Mouse (Mus musculus) MEL (cell line): ENCODE measurements around the gene Adsl. TPM values are rescaled to one million over a fixed set of nuclear protein-coding genes. Genes with fewer than 3 reads are reported as not detected.

ENCODE experiments used
- DNase-seq: peaks from one replicate; pipeline ENCODE4 v3.0.0; 2011; ENCODE audit warnings: low read depth, low spot score
- H3K27ac ChIP-seq: 2 replicates; pipeline ENCODE4 v1.5.1; 2012; ENCODE audit warnings: low read depth, mild to moderate bottlenecking, control low read depth, low read length, moderate library complexity; ENCODE audit not compliant: control insufficient read depth
- H3K27me3 ChIP-seq, 2 experiments: fragments of 150-350 bp in 1 of 2; sonication (generic) in 1 of 2; 2 replicates each; pipeline ENCODE4 v1.6.1; 2012; ENCODE audit warnings: low read length in 2 of 2, mild to moderate bottlenecking in 2 of 2, improper control_type of control experiment in 1 of 2, moderate library complexity in 1 of 2; ENCODE audit not compliant: insufficient read depth in 2 of 2, control insufficient read depth in 1 of 2
- H3K36me3 ChIP-seq, 2 experiments: 2 replicates each; pipeline ENCODE4 v1.6.1; 2012 to 2014; ENCODE audit warnings: low read length in 2 of 2, improper control_type of control experiment in 1 of 2, inconsistent platforms in 1 of 2, mild to moderate bottlenecking in 1 of 2; ENCODE audit not compliant: insufficient read depth in 2 of 2, control insufficient read depth in 1 of 2
- H3K4me1 ChIP-seq, 2 experiments: fragments of 150-350 bp in 1 of 2; sonication (generic) in 1 of 2; 2 replicates each; pipeline ENCODE4 v1.6.1; 2012; ENCODE audit warnings: low read length in 2 of 2, improper control_type of control experiment in 1 of 2, mild to moderate bottlenecking in 1 of 2; ENCODE audit not compliant: insufficient read depth in 2 of 2, control insufficient read depth in 1 of 2
- H3K4me3 ChIP-seq, 2 experiments: fragments of 150-350 bp in 1 of 2; sonication (generic) in 1 of 2; 2 replicates each; pipeline ENCODE4 v1.5.1; 2012; ENCODE audit warnings: low read depth in 2 of 2, low read length in 2 of 2, mild to moderate bottlenecking in 2 of 2, moderate library complexity in 2 of 2, control low read depth in 1 of 2, improper control_type of control experiment in 1 of 2; ENCODE audit not compliant: control insufficient read depth in 1 of 2, insufficient read depth in 1 of 2
- H3K79me2 ChIP-seq: 2 replicates; pipeline ENCODE4 v1.6.1; 2012; ENCODE audit warnings: mild to moderate bottlenecking, low read length, moderate library complexity; ENCODE audit not compliant: control insufficient read depth, poor library complexity, insufficient read depth
- H3K9ac ChIP-seq: 2 replicates; pipeline ENCODE4 v1.6.1; 2012; ENCODE audit warnings: low read depth, mild to moderate bottlenecking, control low read depth, low read length, moderate library complexity; ENCODE audit not compliant: control insufficient read depth, poor library complexity, severe bottlenecking
- H3K9me3 ChIP-seq: fragments of 150-350 bp; sonication (generic); replicated peaks from 2 replicates; pipeline ENCODE4 v1.6.1; 2012; ENCODE audit warnings: mild to moderate bottlenecking, low read length, improper control_type of control experiment, moderate library complexity; ENCODE audit not compliant: insufficient read depth
- BHLHE40 ChIP-seq: IDR thresholded peaks from 2 replicates; pipeline ENCODE4 v1.6.1; 2012; ENCODE audit warnings: low read depth, mild to moderate bottlenecking, inconsistent platforms, low read length, improper control_type of control experiment, borderline replicate concordance
- CHD1 ChIP-seq: IDR thresholded peaks from 2 replicates; pipeline ENCODE4 v1.6.1; 2012; ENCODE audit warnings: low read depth, mild to moderate bottlenecking, inconsistent platforms, low read length, improper control_type of control experiment
- CTCF ChIP-seq, 3 experiments: IDR thresholded peaks in 2 of 3; conservative IDR thresholded peaks in 1 of 3; 2 replicates each; pipeline ENCODE4 v1.5.1; 2011 to 2012; ENCODE audit warnings: low read length in 3 of 3, low read depth in 2 of 3, mild to moderate bottlenecking in 2 of 3, improper control_type of control experiment in 1 of 3, inconsistent platforms in 1 of 3, mixed read lengths in 1 of 3, moderate library complexity in 1 of 3; ENCODE audit not compliant: control insufficient read depth in 1 of 3, insufficient read depth in 1 of 3, poor library complexity in 1 of 3, severe bottlenecking in 1 of 3
- E2F4 ChIP-seq: IDR thresholded peaks from 2 replicates; pipeline ENCODE4 v1.6.1; 2011; ENCODE audit warnings: low read depth, low read length, improper control_type of control experiment, borderline replicate concordance
- EP300 ChIP-seq, 2 experiments: IDR thresholded peaks; 2 replicates each; pipeline ENCODE4 v1.6.1; 2011; ENCODE audit warnings: improper control_type of control experiment in 2 of 2, low read length in 2 of 2, low read depth in 1 of 2, mild to moderate bottlenecking in 1 of 2
- ETS1 ChIP-seq: IDR thresholded peaks from 2 replicates; pipeline ENCODE4 v1.6.1; 2012; ENCODE audit warnings: low read depth, mild to moderate bottlenecking, inconsistent platforms, low read length, improper control_type of control experiment, moderate library complexity
- GABPA ChIP-seq: IDR thresholded peaks from 2 replicates; pipeline ENCODE4 v1.6.1; 2012; ENCODE audit warnings: low read depth, mild to moderate bottlenecking, inconsistent platforms, low read length, improper control_type of control experiment, moderate library complexity
- GATA1 ChIP-seq: IDR thresholded peaks from 2 replicates; pipeline ENCODE4 v1.6.1; 2011; ENCODE audit warnings: low read depth, low read length, improper control_type of control experiment
- KAT2A ChIP-seq: conservative IDR thresholded peaks from 2 replicates; pipeline ENCODE4 v1.6.1; 2012; ENCODE audit warnings: low read depth, low read length, improper control_type of control experiment, inconsistent platforms
- NELFE ChIP-seq: IDR thresholded peaks from 2 replicates; pipeline ENCODE4 v1.6.1; 2011; ENCODE audit warnings: low read depth, low read length, improper control_type of control experiment
- NRF1 ChIP-seq: IDR thresholded peaks from 2 replicates; pipeline ENCODE4 v1.6.1; 2014; ENCODE audit warnings: low read depth, mild to moderate bottlenecking, inconsistent platforms, low read length, improper control_type of control experiment, moderate library complexity; ENCODE audit not compliant: poor library complexity, insufficient read depth, severe bottlenecking
- POLR2A ChIP-seq, 2 experiments: IDR thresholded peaks; 2 replicates each; pipeline ENCODE4 v1.6.1; 2011 to 2012; ENCODE audit warnings: low read length in 2 of 2, mild to moderate bottlenecking in 2 of 2, control low read depth in 1 of 2, improper control_type of control experiment in 1 of 2, low read depth in 1 of 2, moderate library complexity in 1 of 2; ENCODE audit not compliant: control insufficient read depth in 1 of 2, insufficient read depth in 1 of 2, poor library complexity in 1 of 2
- POLR2AphosphoS5 ChIP-seq: IDR thresholded peaks from 2 replicates; pipeline ENCODE4 v1.6.1; 2012; ENCODE audit warnings: low read depth, borderline replicate concordance, mild to moderate bottlenecking, inconsistent platforms, low read length, moderate library complexity, mixed read lengths
- RCOR1 ChIP-seq: IDR thresholded peaks from 2 replicates; pipeline ENCODE4 v1.6.1; 2012; ENCODE audit warnings: low read depth, mild to moderate bottlenecking, inconsistent platforms, low read length, improper control_type of control experiment
- TBP ChIP-seq: IDR thresholded peaks from 2 replicates; pipeline ENCODE4 v1.8.0; 2011; ENCODE audit warnings: low read depth, low read length, improper control_type of control experiment
- TCF12 ChIP-seq: IDR thresholded peaks from 2 replicates; pipeline ENCODE4 v1.6.1; 2014; ENCODE audit warnings: low read depth, mild to moderate bottlenecking, inconsistent platforms, low read length, improper control_type of control experiment, moderate library complexity
- UBTF ChIP-seq: IDR thresholded peaks from 2 replicates; pipeline ENCODE4 v1.6.1; 2012; ENCODE audit warnings: low read depth, mild to moderate bottlenecking, inconsistent platforms, low read length, improper control_type of control experiment, moderate library complexity, borderline replicate concordance; ENCODE audit not compliant: insufficient read depth
- USF1 ChIP-seq: IDR thresholded peaks from 2 replicates; pipeline ENCODE4 v1.6.1; 2014; ENCODE audit warnings: low read depth, mild to moderate bottlenecking, inconsistent platforms, low read length, improper control_type of control experiment, moderate library complexity
- USF2 ChIP-seq, 2 experiments: IDR thresholded peaks; 2 replicates each; pipeline ENCODE4 v1.6.1; 2011 to 2012; ENCODE audit warnings: improper control_type of control experiment in 2 of 2, low read length in 2 of 2, borderline replicate concordance in 1 of 2, inconsistent platforms in 1 of 2, low read depth in 1 of 2, mild to moderate bottlenecking in 1 of 2; ENCODE audit not compliant: insufficient read depth in 1 of 2
- ZNF384 ChIP-seq: IDR thresholded peaks from 2 replicates; pipeline ENCODE4 v1.6.1; 2012; ENCODE audit warnings: low read depth, mild to moderate bottlenecking, inconsistent platforms, low read length, improper control_type of control experiment
- polyA plus RNA-seq, 2 experiments: library from polyadenylated mRNA; stranded (reverse) in 1 of 2; unstranded in 1 of 2; fragments of >175 nt in 1 of 2; fragments of >200 nt in 1 of 2; gene quantifications; 2 replicates each; pipeline versions ENCODE4 v1.2.1 to v1.2.4; 2012; ENCODE audit warnings: low replicate concordance in 2 of 2, low read depth in 1 of 2; ENCODE audit not compliant: insufficient read length in 2 of 2, insufficient read depth in 1 of 2, missing spikeins in 1 of 2
- total RNA-seq: library from RNA; depleted of rRNA; stranded (reverse); fragments of 300-350 nt; gene quantifications from 2 replicates; pipeline ENCODE4 v1.2.3, GENCODE M21; 2012

The Adsl gene
- total and polyA plus RNA-seq, 3 experiments, result 304 to 365 (median 320) TPM

DNA sequence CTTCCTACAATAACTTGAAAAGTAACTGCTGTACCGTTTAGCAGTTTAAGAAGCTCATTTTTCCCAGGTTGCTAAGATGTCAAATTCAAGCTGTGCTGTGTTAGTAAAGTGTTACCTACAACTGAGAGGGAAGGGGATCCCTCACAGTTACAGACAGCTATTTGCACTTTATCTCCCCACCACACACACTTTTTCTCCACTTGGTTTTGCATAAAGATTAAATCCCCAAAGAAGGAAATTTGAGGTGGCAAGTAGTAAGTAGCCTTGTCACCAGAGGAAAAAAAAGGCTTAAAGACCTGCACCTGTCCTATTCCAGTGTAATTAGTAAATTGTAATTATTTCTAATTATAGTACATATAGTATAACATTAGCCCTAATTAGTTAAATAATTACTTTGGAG lies 48.8 kb downstream of the Adsl start (continued):
- TF ChIP-seq CTCF (IDR thresholded peaks at IDR 0.05 in 2 of 3, conservative IDR thresholded peaks at IDR 0.05 in 1 of 3; ENCODE audit: control insufficient read depth in 1 of 3, insufficient read depth in 1 of 3, low read depth in 2 of 3, low read length in 3 of 3, poor library complexity in 1 of 3, severe bottlenecking in 1 of 3), result no peak

DNA sequence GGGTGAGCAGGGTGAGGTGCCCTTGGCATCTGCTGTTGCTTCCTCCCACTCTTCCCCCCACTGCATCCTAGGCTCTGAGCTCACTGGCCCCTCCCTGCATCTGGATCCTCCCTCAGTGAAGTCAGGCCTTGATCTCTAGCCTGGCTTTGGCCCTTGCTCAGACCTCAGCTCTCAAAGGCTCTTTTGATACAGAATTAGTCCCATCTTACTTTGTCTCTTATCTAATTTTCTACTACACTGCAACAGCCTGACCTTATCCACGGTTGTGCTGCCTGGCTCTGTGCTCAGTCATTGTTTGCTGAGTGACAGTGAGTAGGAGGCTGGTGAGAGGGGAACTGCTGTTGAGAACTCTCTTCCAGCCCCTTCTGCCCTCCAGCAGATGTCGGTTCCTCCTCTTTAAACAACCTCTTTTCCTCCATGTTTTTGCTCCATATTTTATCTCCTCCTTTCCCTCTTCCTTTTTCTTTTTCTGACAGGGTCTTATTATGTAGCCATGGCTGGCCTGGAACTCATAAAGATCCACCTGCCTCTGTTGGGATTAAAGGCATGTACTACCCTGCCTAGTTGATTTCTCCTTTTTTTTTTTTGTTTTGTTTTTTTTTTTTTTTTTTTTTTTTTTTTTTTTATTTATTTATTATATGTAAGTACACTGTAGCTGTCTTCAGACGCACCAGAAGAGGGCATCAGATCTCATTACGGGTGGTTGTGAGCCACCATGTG lies 52.3 kb downstream of the Adsl start:
- peak; percentile 72 for TF ChIP-seq TBP
- TF ChIP-seq ZNF384, result peak; percentile 64; the same call in 1 of the 2 replicates
- TF ChIP-seq UBTF, result no peak
- TF ChIP-seq GATA1, result peak; percentile 67
- no peak for TF ChIP-seq POLR2AphosphoS5
- TF ChIP-seq POLR2A (IDR thresholded peaks at IDR 0.05; ENCODE audit: control insufficient read depth in 1 of 2, insufficient read depth in 1 of 2, low read depth in 1 of 2, low read length in 2 of 2, poor library complexity in 1 of 2), result peak in 1 of 2 experiments; percentile 29; a peak in 1 of 4 replicates
- TF ChIP-seq ETS1, result peak; percentile 60
- TF ChIP-seq RCOR1, result peak; percentile 27; the same call in 1 of the 2 replicates
- TF ChIP-seq EP300 (IDR thresholded peaks at IDR 0.05; ENCODE audit: low read depth in 1 of 2, low read length in 2 of 2), result peak in 1 of 2 experiments; percentile 65; a peak in 3 of 4 replicates
- 0 out of 2 replicates have a peak, but pooled peaks have one; percentile 37 for TF ChIP-seq TCF12
- TF ChIP-seq, all 39 proteins: peak for 8
- Histone ChIP-seq H3K79me2 (no peaks in the 10 kb centered on the region), H3K27me3 (no peaks in the 10 kb centered on the region), H3K36me3 (peaks cover 0 to 40% of the 10 kb centered on the region in 2 experiments; a peak in 2 of 4 replicates), H3K9me3 (no peaks in the 10 kb centered on the region), H3K27ac (peak overlapping the region; percentile 71), H3K9ac (0 out of 2 replicates have a peak overlapping the region, but pooled peaks have one; percentile 39), H3K4me1 (peaks cover 28 to 34% of the 10 kb centered on the region in 2 experiments), H3K4me3 (peak overlapping the region in 1 of 2 experiments; percentile 34; a peak in 2 of 4 replicates)
- DNase-seq, result peak; percentile 87

DNA sequence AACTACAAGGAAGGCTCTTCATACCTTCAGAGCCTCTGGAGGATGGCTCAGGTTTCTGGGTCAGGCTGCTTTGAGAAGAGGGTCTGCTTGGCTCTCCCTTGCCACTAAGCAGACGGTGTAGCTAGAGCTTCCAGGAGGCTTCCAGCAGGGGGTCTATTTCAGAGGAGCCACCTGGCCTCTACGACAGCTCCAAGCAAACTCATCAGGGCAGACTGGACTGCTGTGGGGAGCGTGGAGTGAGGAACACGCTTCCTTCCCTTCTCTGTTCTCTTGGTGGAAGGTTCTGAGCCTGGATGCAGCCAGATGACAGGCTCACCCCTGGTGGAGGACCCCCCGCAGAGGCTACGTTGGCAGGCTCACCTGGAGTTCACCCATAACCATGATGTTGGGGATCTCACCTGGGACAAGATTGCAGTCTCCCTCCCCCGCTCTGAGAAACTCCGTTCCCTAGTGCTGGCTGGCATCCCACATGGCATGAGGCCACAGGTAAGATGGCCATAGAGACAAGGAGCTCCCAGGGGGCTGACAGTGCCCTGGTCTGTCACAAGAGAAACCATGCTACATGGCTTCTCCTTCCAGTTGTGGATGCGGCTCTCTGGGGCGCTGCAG lies 57.9 kb downstream of the Adsl start:
- Histone ChIP-seq H3K9me3 (no peaks in the 10 kb centered on the region), H3K9ac (no peak overlapping the region), H3K27me3 (no peaks in the 10 kb centered on the region), H3K4me1 (peaks cover 11 to 12% of the 10 kb centered on the region in 2 experiments), H3K36me3 (peaks cover 0 to 11% of the 10 kb centered on the region in 2 experiments; a peak in 2 of 4 replicates), H3K79me2 (no peaks in the 10 kb centered on the region), H3K27ac (no peak overlapping the region), H3K4me3 (no peak overlapping the region)
- DNase-seq, result no peak
- TF ChIP-seq ETS1 (no peak), NRF1 (no peak), NELFE (no peak), EP300 (IDR thresholded peaks at IDR 0.05; ENCODE audit: low read depth in 1 of 2, low read length in 2 of 2) (no peak), KAT2A (no peak), GABPA (no peak), RCOR1 (no peak), CHD1 (no peak), E2F4 (no peak), BHLHE40 (no peak), USF1 (no peak), ZNF384 (no peak), USF2 (IDR thresholded peaks at IDR 0.05; ENCODE audit: borderline replicate concordance in 1 of 2, insufficient read depth in 1 of 2, low read depth in 1 of 2, low read length in 2 of 2) (no peak)
- TF ChIP-seq, all 39 proteins: peak for 0
